Mouse (Mus musculus) urinary bladder, postnatal 25 days (tissue): ENCODE data around the gene Tcf3.

ENCODE experiments used
- DNase-seq: peaks from one replicate; pipeline ENCODE4 v3.0.0; 2022; ENCODE audit warnings: low spot score

Tcf3 gene

GRCm38 (mm10) chr10:80437973-80438372 is 4.5 kb upstream of the Tcf3 start:
- DNase-seq, result peak; percentile 50

- DNase-seq, result peak; percentile 47
These were observed 2.8 kb upstream of the Tcf3 start for GRCm38 (mm10) chr10:80436276-80436675.

GRCm38 (mm10) chr10:80435764-80436163 is 2.3 kb upstream of the Tcf3 start:
- DNase-seq, result peak; percentile 29

- DNase-seq, result no peak
These were observed 1.4 kb upstream of the Tcf3 start for GRCm38 (mm10) chr10:80434823-80435222.

GRCm38 (mm10) chr10:80434233-80434592 is 766 bp upstream of the Tcf3 start:
- DNase-seq, result no peak

GRCm38 (mm10) chr10:80432936-80433512 is 423 bp downstream of the Tcf3 start:
- peak; percentile 31 for DNase-seq

- no peak for DNase-seq
These were observed 1.1 kb downstream of the Tcf3 start for GRCm38 (mm10) chr10:80432387-80432785.

- no peak for DNase-seq
These were observed 1.7 kb downstream of the Tcf3 start for GRCm38 (mm10) chr10:80431570-80432386.

GRCm38 (mm10) chr10:80430375-80430980 is 3.0 kb downstream of the Tcf3 start:
- DNase-seq, result no peak

- DNase-seq, result no peak
These were observed 3.6 kb downstream of the Tcf3 start for GRCm38 (mm10) chr10:80429800-80430199.

- no peak for DNase-seq
These were observed 8.4 kb downstream of the Tcf3 start for GRCm38 (mm10) chr10:80425041-80425440.

GRCm38 (mm10) chr10:80423562-80423961 is 9.9 kb downstream of the Tcf3 start:
- DNase-seq, result no peak

GRCm38 (mm10) chr10:80421651-80422472 is 11.6 kb downstream of the Tcf3 start:
- no peak for DNase-seq

GRCm38 (mm10) chr10:80421208-80421607 is 12.2 kb downstream of the Tcf3 start:
- DNase-seq, result no peak

- DNase-seq, result no peak
These were observed 12.7 kb downstream of the Tcf3 start for GRCm38 (mm10) chr10:80420729-80421128.

- DNase-seq, result no peak
These were observed 14.0 kb downstream of the Tcf3 start for GRCm38 (mm10) chr10:80419419-80419818.

GRCm38 (mm10) chr10:80418311-80418710 is 15.1 kb downstream of the Tcf3 start:
- DNase-seq, result no peak

GRCm38 (mm10) chr10:80417841-80418240 is 15.6 kb downstream of the Tcf3 start:
- DNase-seq, result no peak

GRCm38 (mm10) chr10:80417371-80417770 is 16.1 kb downstream of the Tcf3 start:
- no peak for DNase-seq

- DNase-seq, result no peak
These were observed 17.9 kb downstream of the Tcf3 start for GRCm38 (mm10) chr10:80415566-80415965.

- no peak for DNase-seq
These were observed 20.5 kb downstream of the Tcf3 start for GRCm38 (mm10) chr10:80412656-80413541.
